Mouse (Mus musculus) cerebellum, adult 9-11 months (tissue): ENCODE data around the gene Smtnl2.

Experiments used
- DNase-seq: peaks from one replicate; pipeline ENCODE4 v3.0.0; 2022

The Smtnl2 gene

DNA sequence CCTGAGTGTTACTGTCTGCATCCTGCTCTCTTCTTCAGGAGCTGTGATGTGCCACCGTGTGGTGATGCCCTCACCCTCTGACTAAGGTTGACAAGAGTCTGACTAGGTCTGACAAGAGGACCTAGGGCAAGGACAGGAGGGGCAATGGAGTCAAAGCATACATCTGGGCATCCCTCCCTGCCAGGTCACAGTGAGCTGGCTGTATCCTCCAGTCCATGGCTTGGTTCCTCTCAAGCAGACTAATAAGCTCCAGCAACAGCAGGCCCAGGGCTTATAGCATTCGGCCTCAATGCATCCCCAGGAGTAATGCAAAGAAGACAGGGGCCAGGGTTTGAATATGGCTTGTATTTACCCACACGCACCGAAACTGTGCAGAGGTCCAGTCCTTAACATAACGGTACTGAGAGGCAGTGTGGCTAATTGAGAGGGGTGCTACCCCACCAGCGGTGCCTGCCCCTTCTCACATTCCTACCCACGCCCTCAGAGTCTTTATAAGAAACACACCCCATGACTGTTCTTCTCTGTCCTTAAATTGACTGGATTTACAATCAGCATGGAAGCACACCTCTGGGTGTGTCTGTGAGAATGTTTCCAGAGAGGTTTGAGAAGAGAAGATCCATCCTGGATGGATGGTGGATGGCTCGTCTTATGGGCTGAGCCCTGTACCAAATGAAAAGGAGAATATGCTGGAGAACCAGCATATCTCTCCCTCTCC is 13.5 kb downstream of the Smtnl2 start:
- DNase-seq = no peak

DNA sequence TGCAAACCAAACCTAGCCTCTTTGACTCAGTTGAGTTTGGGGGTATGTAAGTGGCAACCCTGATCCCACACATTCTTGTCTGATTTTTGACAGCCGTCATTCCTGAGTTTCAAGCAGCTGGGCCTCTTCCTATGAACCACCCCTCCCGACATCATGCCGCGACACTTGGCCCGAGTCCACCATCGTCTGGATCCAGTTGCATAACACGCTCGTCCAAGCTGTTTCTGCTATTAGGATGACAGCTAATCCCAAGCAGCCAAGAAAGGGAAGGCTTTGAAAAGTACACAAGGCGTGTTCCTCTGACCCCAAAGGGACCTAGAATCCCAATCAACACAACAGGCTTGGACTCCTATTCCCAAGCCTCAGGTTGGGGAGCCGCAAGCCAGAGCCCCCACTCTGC is 14.4 kb downstream of the Smtnl2 start:
- no peak for DNase-seq

DNA sequence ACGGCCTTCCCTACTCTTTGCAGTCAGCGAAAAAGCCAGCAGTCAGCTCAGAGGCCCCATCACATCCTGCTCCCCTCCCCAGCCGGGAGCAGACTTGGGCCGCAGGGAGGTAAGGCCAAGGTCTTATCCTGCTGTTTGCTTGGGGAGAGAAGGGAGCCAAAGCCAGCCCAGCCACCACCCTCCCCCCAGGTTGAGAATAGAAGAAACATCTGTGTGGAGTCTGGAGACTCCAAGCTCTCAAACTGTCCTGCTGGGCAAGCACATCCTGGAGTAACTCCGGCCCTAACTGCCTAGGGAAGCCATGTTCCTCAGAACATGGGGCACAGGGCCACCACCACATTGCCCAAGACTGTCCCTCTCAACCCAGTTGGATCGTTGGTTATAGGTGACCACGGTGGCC is 14.9 kb downstream of the Smtnl2 start:
- DNase-seq = no peak

- DNase-seq = no peak
These were observed 15.9 kb downstream of the Smtnl2 start for GRCm38 (mm10) chr11:72395652-72396051.

- no peak for DNase-seq
These were observed 16.8 kb downstream of the Smtnl2 start for GRCm38 (mm10) chr11:72394694-72395093.

GRCm38 (mm10) chr11:72393669-72394068 is 17.8 kb downstream of the Smtnl2 start:
- DNase-seq = no peak

- no peak for DNase-seq
These were observed 18.3 kb downstream of the Smtnl2 start for GRCm38 (mm10) chr11:72393243-72393642.

DNA sequence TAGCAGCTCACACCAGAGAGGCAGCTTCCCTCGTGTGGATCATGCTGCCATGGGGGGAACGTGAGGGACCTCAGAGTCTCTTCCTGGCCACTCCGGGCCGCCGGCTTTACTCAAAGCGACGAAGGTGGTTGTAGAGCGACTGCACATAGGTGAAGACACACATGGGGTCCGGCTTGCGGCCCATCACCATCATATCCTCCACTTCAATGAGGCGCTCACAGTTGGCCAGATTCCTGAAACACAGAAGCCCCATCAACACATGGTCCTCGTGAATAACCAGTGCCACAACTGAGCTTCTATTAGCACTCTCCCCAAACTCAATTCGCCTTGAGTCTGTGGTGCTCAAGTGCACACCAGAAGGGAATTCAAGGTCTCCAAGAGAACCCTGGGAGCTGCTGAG is 20.3 kb downstream of the Smtnl2 start:
- DNase-seq = no peak

- no peak for DNase-seq
These were observed 21.9 kb downstream of the Smtnl2 start for GRCm38 (mm10) chr11:72389407-72390142.

- no peak for DNase-seq
These were observed 23.4 kb downstream of the Smtnl2 start for GRCm38 (mm10) chr11:72388113-72388529.

GRCm38 (mm10) chr11:72379351-72379750 is 32.2 kb downstream of the Smtnl2 start:
- DNase-seq = no peak

- no peak for DNase-seq
These were observed 33.3 kb downstream of the Smtnl2 start for GRCm38 (mm10) chr11:72378222-72378621.

- DNase-seq = no peak
These were observed 35.0 kb downstream of the Smtnl2 start for GRCm38 (mm10) chr11:72376562-72376961.

GRCm38 (mm10) chr11:72369904-72370672 is 41.4 kb downstream of the Smtnl2 start:
- no peak for DNase-seq

DNA sequence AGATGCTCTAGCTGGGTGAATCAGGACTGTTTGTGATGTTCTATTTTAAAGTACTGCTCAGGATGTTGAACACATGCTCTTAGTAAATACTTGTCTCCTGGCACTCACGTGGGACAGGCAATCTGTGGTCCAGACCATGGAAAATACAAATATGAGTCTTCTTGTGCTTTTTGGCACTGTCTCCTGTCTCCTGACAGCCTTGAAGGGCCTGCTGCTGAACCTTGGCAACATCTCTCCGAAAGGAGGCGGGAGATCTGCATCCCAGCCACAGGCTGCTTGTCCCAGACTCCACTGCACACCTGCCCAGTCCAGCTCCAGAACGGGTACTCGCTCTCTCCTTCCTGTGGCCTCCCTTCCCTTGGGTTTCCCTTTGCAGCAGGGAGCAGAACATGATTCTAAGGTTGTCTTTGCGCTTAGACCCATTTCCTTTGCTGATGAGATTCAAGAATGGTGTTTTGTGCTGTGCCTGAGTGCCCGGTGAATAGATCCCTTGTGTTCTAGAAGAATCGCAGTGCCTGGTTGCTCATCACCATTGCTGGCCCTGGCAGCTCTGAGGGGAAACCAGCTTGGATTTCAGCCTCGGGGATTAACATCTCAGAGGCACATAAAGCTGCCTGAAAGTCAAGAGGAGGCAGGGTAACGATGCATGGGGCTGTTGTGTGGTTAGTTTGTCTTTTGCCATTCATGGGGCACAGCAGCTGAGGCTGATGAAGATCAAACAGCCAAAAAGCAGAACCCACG is 43.4 kb downstream of the Smtnl2 start:
- no peak for DNase-seq

DNA sequence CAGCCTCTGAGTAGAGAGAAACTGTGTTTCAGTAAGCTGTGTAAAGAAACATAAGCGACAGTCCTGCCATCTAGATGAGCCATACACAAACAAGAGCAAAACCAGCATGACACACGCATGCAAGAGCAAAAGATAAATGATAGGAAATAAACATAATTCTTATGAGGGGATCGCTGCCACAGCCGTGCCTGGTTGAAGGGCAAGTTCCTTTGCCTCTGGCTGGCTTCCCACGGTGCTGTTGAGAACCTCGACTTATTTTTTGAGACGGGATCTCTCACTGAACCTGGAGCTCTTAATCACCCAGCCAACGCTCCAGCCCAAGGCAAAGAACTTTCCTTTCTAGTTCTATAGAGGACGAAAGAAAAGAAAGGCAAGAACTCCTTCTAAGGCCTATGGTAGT is 45.4 kb downstream of the Smtnl2 start:
- no peak for DNase-seq

DNA sequence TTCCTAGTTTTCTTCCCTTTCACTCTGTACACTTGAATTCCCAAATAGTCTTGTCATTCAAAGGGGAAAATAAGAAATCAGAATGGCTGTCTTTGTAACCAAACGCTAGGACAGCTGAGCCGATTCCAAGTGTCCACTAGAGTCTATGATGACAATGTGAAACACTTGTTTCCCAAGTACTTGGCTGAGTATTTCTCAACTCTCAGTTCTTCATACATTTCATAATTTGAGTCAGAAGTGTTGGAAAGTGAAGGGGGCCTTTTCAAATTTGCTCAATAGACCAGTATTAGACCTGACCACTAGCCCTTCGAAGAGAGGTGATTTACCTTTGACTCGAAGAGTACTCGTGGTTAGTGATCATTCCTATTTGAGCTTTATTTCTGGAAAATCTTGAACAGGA is 47.0 kb downstream of the Smtnl2 start:
- no peak for DNase-seq

- DNase-seq = no peak
These were observed 47.8 kb downstream of the Smtnl2 start for GRCm38 (mm10) chr11:72363523-72364240.

DNA sequence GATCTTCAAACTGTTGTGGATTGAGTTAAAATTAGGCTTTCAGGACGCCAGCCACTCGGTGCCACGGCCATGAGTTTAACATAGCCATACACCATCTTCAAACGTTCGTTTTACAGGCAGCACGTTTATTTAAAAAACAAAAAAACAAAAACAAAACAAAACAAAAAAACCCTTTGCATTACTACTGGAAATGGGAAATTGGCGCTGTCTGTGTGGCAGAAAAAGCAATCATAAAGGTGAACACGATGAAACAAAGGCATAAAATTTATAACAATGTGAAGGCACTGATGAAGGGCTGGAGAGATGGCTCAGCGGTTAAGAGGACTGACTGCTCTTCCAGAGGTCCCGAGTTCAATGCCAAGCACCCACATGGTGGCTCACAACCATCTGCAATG is 49.2 kb downstream of the Smtnl2 start, which contains the start of gene Tekt1:
TSS of gene Tekt1 (minus strand) at position 96 of the 395 bp plus-strand sequence.
- no peak for DNase-seq

DNA sequence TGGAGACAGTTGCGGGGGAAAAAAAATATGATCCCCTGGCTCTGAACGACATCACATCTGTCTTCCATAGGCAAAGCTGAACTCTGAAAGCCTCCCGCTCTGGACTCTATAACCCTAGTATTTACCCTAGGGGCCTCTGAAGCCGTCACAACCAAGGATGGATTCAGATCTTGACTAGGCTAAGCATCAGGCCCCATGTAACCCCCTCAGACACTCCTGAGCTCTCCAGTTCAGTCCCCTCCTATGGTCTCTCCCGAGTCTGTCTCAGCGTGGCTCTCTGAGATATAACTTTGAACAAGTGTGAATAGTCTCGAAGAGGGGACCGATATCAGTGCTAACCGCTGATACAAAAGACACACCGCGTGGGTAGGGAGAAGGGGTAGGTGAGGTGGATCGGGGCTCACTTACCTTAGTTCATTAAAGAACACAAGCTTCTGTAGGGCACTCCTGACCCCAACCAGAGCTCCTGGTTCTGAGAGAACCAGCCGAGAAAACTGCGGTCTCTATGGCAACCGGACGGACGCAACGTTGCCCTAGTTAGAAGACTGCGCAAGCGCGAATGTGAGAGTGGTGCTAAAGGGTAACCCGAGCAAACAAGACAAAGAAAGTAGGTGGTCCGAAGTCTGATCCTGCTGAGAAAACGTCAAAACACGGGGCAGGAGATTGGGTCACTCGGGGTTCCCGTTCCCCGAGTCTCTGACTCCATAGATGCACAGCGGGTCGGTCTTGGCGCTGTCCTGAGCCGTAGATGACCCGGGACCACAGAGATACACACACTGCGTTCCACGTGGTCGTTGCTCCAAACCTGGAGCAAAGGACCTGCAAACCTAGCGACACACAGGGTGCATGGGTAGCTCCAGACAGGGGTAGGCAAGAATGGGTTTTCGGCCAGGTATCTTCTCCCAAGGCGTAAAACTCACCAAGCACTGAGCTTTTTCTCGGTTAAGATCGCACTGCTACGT is 49.8 kb downstream of the Smtnl2 start:
- DNase-seq = peak; percentile 48
